Mouse (Mus musculus): ENCODE measurements around the gene Krtap19-5.
A peak's percentile ranks its signal among the peaks of the same experiment; 100 is the strongest.

The Krtap19-5 gene

DNA sequence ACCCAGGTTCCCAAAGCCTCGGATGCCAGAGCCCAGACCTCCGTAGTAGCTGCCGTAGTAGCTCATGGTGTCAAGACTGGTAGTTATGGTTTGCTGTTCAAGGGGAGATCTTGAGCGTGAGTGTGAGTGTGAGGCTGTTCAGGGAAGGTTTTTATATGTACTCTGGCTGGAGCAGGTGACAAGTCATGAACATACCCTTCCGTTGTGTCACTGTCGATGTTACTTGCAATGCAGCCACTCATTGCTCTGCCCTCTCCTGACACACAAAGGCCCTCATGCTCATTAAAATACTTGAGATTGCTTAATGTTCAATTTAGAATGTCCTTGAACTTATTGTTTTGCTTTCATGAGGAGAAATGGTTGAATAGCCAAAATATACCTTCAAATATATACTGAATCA lies at the start of gene Krtap19-5:
Krtap19-5 (minus strand) TSS at position 101 of the 400 bp plus-strand sequence.
- no peak for DNase-seq

DNA sequence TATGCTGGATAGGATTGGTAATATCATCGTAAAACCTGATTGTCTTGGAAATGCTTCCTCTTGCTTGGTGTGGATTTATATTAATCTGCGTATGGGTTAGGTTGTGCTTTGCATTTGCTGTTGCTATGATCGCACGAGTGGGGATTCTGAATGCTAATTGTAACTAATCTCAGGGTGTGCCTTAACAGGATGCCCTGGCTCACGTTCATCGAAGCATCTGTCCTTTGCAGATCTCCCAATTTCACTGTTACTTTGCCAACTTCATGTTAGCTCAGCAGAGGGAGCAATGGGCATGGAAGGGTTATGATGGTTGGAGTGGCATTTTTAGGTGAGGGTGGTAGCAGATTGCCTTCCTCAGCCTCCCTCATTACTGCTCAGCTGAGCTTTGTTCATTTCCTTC lies 44.8 kb upstream of the Krtap19-5 start:
- no peak for DNase-seq

DNA sequence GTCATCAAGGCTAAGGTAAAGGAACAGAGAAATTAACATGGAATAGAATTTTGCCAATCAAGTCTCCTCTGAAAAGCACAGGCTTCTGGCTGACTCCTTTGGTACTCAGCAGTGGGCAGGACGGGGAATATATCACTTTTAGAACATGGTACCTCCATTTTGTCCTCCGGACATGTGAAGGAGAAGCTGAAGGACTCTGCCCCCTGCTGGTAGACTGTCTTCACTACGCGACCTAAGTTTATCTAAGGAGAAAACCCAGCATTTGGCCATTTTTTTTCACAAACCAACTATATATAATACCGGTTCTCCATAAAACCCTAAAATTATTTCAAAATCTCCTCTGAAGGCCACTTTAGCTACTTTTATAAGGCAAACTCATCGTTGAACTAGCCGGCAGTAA lies 42.0 kb upstream of the Krtap19-5 start:
- peak; percentile 22 for DNase-seq

DNA sequence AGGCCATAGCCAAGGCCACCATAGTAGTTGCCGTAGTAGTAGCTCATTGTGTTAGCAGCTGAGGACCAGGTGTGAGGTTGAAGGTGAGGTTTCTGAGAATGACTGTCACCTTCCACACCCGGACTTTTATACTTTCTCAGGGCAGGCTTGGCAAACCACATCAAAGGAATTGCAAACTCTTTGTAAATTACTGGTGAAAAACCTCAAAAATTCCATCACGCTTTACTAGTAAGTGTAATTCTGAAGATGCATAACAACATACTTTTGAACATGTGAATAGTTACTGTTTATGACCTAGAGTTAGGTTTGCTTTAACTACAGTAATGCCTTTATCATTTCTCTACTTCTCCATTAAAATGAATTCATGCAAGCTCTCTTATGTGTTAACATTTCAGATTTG lies 35.9 kb upstream of the Krtap19-5 start, which contains the start of gene Krtap19-9b:
Krtap19-9b (minus strand) TSS at position 101 of the 400 bp plus-strand sequence.
- no peak for DNase-seq

DNA sequence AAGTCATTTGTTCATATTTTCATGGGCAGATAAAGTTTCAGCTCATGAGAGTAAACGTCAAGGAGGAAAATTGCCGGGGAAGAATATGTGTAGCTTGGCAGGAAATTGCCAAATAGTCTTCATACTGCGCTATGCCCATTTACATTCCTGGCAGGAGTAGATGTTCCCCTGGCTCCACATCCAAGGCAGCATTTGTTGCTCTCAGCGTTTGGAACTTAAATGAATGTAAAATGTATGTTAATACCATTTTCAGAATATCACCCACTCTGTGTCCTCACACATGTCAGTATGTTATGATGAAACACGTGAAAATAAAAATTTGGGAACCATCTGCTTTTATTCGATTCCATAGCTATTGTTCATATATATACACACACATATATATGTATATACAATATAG lies 9.4 kb downstream of the Krtap19-5 start:
- DNase-seq = no peak

DNA sequence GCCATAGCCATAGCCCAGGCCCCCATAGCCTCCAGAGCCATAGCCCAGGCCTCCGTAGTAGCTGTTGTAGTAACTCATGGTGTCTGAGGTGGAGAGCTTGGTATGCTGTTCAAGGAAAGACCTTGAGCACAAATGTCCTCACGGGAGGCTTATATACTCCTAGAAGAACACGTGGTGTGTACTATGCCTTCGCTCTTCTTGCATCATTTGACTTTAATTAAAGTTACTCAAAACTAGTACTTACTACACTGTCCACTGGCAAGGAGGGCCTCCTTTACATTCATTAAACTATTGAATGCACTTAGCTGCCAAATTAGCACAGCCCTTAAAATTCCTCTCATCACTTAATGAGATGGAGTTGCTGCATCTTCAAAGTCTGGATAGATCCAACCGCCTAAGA lies 11.3 kb downstream of the Krtap19-5 start, which contains the start of gene Krtap19-4:
Krtap19-4 (minus strand) TSS at position 101 of the 400 bp plus-strand sequence.
- DNase-seq = no peak

DNA sequence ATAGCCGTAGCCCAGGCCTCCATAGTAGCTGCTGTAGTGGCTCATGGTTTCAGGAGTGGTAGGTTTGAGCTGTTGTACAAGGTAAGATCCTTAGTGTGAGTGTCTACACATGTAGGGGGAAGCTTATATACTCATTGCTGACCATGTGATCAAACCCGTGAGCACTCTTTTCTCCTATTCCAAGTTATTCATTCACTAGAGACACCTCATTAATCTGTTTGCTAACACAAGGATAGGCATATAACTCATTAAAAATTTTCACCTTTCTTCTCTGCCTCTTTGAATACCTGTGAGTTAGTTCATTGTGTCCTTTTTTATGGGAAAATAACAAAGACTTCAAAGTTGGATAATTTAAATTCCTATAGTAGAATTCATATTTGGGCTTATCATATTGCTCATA lies 18.3 kb downstream of the Krtap19-5 start, which contains the start of gene Krtap19-3:
Krtap19-3 (minus strand) TSS at position 101 of the 400 bp plus-strand sequence.
- DNase-seq = no peak

DNA sequence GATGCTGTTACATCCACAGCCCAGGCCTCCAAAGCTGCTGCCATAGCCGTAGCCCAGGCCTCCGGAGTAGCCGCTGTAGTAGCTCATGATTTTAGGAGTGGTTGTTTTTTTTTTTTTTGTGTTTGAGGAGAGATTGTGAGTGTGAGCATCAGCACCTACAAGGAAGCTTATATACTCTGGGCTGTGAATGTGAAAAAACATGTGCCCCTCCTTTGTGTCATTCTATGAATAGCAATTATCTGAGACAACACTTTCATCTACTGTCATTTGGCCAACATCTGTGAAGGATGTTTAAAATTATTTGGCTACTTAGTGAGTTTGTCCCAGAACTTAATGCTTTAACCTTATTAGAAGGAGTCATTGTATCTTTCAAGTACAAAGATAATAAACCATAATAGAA lies 22.1 kb downstream of the Krtap19-5 start, which contains the start of gene Krtap19-2:
Krtap19-2 (minus strand) TSS at position 101 of the 400 bp plus-strand sequence.
- DNase-seq = no peak

DNA sequence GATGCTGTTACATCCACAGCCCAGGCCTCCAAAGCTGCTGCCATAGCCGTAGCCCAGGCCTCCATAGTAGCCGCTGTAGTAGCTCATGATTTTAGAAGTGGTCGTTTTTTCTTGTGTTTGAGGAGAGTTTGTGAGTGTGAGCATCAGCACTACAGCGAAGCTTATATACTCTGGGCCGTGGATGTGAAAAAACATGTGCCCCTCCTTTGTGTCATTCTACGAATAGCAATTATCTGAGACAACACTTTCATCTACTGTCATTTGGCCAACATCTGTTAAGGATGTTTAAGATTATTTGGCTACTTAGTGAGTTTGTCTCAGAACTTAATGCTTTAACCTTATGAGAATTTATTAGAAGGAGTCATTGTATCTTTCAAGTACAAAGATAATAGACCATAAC lies 26.9 kb downstream of the Krtap19-5 start, which contains the start of gene Krtap19-1:
Krtap19-1 (minus strand) TSS at position 101 of the 400 bp plus-strand sequence.
- DNase-seq = no peak

DNA sequence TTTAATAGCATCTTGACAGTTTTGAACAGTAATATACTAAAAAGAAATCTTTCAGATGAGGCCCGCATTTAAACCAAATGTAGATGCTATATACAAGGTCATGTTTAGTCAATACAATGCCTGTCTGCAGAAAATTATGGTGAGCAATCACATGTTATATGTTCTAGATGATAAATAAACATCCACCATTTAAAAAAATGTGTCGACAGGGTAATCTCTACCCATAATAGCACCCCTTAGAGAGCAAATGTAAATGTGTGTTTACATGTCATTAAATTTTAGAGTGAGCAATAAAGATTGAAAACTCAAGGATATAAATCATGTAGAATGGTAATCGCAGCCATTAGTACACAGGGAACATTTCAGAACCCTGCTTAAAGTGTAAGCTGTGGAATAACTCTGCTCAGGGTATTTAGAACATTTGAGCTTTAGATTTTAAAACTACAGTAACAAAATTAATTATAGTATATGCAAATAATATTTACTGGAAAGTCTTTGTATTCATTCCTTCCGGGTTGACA lies 31.3 kb downstream of the Krtap19-5 start:
- no peak for DNase-seq

DNA sequence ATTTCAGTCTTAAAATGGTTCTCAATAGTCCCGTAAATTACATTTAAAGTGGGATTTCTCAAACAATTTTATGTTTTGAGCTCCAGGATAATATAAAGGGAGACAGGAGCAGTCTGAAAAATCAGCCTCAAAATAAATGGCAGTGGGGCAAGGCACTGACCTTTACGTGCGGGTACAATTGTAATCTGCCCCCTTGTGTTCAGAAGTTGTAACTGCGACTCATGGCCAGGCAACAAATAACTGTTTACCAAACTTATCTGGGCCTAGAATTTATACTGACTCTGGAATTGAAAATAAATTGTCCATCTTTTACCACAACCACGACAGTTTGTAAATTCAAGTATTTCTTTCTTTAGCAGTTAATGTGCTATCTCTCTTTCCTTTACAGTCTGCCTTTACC lies 44.8 kb downstream of the Krtap19-5 start:
- peak; percentile 11 for DNase-seq

DNA sequence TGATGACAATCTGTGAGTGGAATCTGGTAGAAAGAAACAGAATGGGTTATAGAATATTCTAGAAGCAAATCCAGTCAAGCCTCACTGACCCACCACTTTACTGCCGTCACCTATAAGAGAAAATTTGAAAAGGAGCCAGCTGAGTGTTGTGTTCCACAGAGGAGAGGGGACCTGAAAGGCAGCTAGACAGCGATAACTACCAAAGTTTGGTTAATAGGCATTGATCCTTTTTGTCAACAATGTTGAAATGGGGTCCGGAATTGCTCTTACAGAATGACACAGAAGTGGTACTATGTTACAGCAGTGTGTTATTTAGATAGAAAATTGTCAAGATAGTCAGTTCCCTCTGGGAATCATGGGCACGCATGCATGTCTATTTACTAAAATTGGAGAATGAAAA lies 47.7 kb downstream of the Krtap19-5 start:
- no peak for DNase-seq

DNA sequence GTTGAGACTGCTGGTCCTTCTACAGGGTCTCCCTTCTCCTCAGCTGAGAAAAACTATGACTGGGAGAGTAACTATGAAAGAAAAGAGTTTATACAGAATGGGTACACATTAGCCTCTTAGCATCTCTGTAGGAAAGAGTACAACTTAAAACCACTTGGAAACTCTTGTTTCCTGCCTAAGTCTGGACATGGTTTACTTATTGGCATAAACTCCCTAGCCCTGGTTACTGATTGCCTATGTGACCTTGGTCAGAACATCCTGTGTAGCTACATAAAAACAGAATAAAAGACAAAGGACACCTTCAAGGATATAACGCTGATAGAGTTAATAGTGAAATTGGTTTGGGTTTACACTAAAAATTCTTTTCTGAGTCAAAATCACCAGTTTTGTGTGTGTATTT lies 48.9 kb downstream of the Krtap19-5 start:
- DNase-seq = no peak

Measured in thymus, postnatal 4 days (tissue).